Mouse (Mus musculus) liver, adult (tissue): Measurements from ENCODE around the gene Sh2d6.

ENCODE experiments used
- GATA4 ChIP-seq: IDR thresholded peaks from 2 replicates; pipeline ENCODE4 v1.6.1; 2014; ENCODE audit warnings: mild to moderate bottlenecking, low read length; ENCODE audit not compliant: insufficient replicate concordance

The Sh2d6 gene

DNA sequence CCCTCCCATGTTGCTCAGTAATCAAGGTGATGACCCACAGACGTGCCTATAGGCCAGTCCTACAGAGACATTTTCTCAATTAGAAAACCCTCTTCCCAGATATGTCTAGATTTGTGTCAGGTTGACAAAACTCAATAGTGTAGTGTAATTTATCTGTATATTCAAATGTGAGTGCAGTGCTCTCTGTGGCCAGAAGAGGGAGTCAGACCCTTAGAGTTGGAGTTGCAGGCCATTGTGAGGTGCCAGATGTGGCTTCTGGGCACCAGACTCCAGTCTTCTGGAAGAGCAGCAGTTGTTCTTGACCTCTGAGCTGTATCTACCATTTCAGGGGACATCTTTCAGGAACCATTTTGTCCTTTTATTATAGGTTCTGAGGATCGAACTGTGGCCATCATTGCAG lies 25.6 kb upstream of the Sh2d6 start:
- no peak for TF ChIP-seq GATA4

DNA sequence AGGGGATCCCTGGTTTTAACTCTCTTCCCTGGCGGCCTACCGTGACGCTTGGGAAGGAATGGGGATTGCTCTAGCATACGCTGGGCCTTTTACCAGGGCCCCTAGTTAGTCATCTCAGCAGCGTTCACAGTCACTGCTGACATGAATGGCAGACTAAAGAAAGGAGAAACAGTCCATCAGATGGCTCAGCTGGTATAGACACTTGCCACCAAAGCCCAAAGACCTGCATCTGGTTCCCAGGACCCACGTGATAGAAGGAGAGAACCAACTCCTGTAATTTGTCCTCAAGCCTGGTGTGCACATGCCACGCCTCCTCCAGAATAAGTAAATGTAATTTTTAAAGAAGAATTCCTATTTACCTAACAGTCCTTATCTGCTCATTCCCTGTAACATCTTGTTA lies 23.9 kb upstream of the Sh2d6 start:
- no peak for TF ChIP-seq GATA4

DNA sequence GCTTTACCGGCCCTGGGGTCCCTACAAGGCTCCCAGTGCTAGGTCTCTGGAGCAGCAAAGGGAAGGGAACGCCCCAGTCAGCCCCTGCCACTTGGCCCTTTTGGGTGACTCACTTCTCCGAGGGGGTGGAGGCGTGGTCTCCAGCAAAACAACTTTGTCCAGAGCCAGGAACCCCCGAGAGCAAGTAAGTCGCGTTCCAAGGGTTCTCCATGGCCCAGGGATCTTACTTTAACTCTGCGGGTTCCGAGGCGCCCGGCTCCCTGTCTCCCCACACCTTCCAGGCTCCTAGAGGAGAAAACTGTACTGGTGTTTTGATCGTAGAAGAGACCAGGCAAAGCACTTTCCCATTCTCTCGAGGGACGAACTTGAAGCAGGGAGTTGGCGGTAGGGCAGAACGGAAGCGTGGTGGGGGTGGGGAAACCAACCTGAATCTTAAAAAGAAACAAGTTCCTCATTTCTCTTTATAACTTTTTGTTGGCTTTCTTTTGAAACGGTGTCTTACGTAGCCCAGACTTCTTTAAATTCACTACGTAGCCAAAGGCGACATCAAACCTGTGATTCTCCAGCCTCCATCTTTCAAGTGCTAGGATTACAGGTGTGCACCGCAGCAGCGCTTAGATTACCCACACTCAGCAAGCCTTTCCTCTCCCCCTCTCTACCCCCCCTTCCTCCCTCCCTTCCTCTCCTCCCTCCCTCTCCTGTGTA lies 22.9 kb upstream of the Sh2d6 start, which contains the start of gene Capg:
TSS of gene Capg (plus strand) at position 109 of the 705 bp plus-strand sequence.
- no peak for TF ChIP-seq GATA4

DNA sequence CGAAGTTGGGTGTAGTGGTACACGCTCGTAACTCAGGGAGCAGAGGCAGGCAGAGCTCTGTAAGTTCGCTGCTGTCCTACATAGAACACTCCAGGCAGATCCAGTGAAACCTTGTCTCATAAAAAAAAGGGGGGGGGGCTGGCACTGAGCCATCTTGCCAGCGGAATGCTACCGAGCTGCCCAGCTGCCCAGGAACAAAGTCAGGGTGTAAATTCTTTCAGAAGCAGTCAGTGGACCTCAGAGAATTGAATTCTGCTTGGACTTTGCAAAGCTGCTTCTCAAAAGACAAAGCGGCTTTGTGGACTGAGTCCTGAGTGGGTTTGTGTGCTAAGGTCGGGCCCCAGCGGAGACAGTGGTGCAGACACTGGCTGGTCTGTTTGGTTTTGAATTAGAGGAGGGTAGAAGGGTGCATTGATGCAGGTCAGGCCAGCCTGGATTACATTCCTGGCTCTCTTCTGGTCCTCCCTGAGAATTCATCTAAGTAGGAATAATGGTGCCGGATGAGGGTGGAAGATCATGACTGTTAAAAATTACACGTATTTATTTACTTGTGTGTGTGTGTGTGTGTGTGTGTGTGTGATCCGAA lies 21.9 kb upstream of the Sh2d6 start:
- no peak for TF ChIP-seq GATA4

DNA sequence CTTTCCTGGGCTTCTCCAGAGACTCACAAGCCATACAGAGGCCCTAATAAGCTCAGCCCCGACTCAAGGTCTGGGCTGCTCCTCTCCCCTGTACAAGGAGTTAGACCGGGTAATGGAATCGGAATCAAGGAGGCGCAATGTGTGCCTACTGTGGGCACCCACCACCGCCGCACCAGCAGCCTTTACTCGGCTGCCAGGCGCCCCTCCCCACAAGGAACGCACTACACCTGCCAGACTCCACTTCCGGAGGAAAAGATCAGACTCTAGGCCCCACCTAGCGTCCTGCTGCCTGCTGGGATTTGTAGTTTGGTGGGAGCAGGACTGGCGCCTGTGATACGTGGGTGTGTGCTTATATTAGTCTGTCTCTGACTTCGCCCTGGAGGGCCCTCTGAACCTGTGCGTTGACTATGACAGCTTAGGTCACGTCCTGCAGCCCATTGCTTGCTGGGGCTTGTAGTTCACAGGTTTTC lies 17.1 kb upstream of the Sh2d6 start:
- TF ChIP-seq GATA4, result no peak

DNA sequence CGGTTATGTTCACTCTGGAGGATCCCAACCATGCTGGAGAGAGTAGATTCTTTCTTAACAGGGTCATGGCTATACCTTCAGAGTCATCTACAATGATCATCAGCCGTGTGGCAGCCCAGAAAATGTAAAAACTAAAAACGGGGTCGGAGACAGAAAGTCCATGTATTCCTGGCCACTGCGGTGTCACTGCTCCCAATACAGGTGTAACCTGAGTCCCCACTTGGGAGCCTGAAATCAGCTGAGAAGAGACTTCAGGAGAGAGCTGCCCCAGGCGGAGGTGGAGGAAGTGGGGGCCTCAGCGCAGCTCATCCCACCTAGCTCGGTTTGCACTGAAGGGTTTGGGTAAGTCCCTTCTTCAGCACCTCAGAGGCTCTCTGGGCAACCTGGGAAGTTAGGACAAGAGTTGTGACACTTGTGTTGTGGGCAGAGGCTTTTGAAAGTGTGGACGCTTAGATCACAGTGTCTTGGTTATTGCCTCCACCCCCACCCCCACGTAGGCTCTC lies 16.5 kb upstream of the Sh2d6 start:
- no peak for TF ChIP-seq GATA4

DNA sequence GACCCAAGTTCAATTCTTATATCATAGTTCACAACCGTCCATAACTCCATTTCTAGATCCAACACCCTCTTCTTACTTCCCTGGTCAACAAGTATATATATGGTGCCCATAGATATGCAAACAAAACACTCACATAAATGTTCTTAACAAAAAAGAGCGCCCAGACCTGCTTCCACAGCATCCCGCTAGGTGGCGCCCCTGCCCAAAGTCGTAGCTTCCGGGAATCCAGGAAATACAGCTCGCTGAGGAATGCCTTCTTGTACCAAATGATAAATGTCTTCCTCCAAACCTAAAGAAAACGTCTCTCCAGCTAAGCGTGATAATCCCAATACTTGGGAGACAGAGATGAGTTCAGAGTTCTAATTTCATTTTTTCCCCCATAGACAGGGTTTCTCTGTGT lies 13.7 kb upstream of the Sh2d6 start:
- no peak for TF ChIP-seq GATA4

DNA sequence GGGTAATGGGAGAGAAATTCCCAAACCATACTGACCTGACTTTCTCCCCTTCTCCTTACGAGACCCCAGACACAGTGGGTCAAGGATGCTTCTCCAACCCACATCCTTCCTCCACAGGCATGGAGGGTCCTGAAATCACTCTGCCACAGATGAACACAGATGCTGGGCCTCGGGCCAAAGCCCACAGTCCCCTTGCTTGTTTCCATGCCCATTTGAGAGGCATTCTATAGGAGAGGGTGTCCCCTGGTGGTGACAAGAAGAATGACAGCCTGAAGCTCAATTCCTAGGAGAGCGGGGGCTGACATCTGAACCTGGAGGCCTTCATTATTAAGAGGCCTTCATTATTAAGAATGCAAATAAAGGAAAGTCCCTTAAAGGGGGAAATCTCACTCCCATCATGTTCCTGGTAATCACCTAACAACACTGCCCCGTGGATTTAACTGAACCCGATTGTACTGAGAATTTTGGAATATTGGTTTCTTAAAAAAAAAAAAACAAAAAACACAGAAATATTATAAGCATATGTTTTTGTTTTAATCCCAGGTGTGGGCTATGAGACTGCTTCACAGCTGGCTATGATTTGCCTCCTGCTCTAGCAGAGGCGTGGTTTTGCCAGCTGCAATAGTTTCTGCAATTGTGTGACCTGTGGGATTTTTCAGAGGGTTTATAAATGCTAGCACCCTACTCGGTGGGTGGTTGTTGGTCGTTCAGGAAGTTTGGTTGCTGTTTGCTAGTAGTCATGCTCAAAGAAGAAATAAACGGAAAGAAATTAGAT lies 12.7 kb upstream of the Sh2d6 start:
- TF ChIP-seq GATA4, result no peak

DNA sequence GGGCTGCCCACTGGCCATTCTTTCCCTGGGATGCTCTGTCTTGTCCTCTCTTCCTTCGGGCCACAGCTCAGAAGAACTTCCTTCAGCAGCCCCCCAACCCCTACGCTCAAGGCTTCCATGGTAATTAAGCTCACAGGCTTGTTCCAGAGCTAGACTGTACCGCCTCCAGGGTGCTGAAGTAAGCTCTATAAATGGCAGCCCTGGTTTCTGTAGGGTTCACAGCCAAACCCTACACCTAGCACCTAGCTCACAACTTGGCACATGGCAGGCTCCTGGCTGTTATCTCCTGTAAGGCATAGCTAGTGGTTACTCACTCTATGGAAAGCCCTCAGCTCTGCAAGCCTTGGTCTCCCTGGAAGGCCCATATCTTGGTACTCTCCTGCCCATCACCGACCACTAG lies 11.1 kb upstream of the Sh2d6 start:
- no peak for TF ChIP-seq GATA4

DNA sequence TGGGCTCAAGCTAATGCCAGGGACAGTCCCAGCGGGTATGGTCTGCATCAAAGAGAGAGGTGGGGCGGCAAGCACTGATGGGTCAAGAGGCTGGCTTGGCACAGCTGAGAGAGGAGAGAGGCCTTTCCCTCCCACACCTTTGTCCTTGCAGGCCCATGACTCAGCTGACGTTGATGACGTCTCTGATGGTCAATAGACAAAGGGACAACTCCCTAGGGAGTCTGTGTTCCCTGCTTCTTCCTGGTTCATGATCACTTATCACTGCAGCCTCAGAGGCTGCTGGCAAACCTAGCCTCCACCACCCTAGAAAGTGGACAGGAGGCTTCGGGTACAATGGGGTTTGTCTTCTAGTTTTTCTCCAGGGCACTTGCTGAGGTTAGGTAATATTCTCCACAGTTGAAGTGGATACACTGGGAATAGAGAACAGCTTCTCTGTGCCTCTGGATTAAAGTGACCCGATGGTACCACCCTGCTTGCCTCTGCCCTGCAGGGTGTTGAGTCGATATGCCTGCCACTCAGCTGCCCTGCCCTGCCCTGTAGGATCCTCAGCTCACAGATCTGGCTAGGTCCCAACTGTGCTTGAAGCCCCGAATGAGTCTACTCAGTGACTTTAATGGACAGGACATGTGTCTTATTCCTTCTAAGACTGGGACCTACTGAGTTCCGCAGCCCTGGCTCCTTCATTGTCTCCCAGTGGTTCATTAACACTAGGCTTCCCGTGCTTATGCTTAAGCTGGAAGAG lies 7.1 kb upstream of the Sh2d6 start:
- no peak for TF ChIP-seq GATA4

DNA sequence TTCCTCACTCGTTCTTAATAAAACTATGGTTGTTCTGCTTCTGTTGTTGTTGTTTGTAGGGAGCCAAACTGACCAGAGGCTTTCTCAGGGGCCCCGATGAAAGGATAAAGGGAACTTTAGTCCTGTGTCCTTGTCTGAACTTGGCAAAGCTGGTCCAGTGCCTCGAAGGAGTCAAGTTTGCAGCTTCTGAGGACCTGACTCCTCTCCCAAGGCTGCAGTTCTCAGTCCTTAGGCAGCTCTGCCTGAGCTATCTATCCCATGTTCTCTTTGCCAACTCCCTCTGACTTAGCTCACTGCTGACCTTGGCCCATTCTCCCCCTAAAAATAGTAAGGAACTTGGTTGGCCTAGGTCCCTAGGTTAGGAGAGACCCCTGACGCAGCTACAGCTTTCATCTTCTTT lies 5.6 kb upstream of the Sh2d6 start:
- no peak for TF ChIP-seq GATA4

DNA sequence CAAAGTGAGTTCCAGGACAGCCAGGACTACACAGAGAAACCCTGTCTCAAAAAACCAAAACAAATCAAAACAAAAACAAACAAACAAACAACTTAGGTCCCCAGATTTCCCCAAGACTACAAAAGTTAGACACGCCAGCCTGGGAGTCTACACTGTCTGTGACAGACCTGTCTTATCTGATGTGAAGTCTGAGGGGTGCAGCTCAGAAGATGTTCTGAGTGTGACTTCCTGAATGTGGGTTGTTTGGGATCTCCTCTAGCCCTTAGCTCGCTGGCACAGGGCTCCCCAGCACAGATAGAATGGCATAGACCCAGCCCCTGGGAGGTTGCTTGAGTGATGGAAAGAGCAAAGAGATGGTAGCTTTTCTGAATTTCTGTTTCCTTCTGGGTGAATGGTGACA lies 2.7 kb upstream of the Sh2d6 start:
- TF ChIP-seq GATA4, result no peak

DNA sequence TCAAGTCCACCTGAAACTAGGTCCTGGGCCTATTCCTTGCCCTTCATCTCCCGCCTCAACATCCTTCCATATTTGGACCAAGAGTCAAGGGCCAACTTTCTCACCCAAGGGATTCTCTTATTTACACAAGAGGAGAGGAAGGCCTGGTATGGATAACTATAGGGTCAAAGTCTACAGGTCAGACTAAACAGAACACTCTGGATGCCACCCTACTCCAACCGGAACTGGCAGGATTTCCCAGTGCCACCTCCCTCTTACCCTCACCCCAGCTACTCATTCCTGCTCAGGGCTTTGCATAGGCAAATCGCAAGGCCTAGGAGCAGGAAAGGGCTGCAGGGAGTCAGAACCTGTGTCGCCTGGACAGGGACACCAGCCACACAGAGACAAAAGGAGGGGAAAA lies 1.7 kb upstream of the Sh2d6 start:
- TF ChIP-seq GATA4, result no peak

DNA sequence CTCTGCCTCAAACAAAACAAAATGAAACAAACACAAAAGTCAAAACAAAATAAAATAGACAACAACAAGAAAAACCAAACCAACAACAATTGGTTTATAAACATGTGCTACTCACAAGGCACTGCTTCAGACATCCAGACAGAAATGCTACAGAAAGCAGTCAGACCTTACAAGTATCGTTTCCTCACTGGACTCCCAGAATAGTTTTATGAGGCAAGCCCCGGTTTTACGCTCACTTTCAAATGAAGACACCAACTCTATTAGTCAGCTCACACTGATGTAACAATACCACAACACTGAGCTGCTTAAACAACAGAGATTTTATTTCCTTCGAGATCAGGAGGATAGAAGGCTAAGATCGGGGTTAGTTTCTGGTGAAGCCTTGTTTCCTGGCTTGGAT lies 781 bp upstream of the Sh2d6 start:
- TF ChIP-seq GATA4, result no peak

DNA sequence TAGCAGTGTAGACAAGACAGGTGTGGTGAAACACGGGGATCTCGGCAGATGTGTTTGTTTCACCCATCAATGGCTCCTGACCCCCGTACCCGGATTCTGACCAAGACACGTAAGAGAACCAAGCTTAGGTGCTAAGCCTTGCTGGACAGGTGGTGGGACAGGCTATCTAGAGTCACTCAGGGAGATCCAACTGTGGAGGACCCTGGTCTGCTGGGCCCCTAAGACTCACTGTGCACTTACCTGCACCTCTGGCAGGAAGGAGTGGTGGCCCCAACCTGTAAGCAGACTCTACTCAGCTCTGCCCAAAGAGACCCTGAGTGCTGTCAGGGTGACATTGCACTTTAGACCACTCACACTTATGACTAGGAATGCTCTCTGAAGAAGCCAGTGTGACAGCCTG lies 603 bp downstream of the Sh2d6 start:
- no peak for TF ChIP-seq GATA4
